Mouse (Mus musculus) stomach, postnatal 0 days (tissue): ENCODE results near the gene Olfr373.

Source experiments
- CTCF ChIP-seq: IDR thresholded peaks from 2 replicates; pipeline ENCODE4 v1.5.1; 2016; ENCODE audit warnings: antibody characterized with exemption, low read depth, mild to moderate bottlenecking, moderate library complexity
- EP300 ChIP-seq: optimal IDR thresholded peaks from 2 replicates; pipeline ENCODE3; 2016; ENCODE audit warnings: antibody characterized with exemption

GRCm38 (mm10) chr8:72121997-72122396 lies 39.0 kb downstream of the Olfr373 start:
- TF ChIP-seq CTCF, result no peak
- TF ChIP-seq EP300, result no peak
